Mouse (Mus musculus): ENCODE data around the gene Serbp1. TPM values are rescaled to one million over a fixed set of nuclear protein-coding genes. Genes with fewer than 3 reads are reported as not detected.
"Not testable (repeated sequence)": the region's sequence is repeated elsewhere in the genome, so short reads cannot be mapped to it uniquely, and the experiment has no call there.

Serbp1 gene
- total and polyA plus RNA-seq, 3 experiments, result 1,043 to 1,809 (median 1,049) TPM

DNA sequence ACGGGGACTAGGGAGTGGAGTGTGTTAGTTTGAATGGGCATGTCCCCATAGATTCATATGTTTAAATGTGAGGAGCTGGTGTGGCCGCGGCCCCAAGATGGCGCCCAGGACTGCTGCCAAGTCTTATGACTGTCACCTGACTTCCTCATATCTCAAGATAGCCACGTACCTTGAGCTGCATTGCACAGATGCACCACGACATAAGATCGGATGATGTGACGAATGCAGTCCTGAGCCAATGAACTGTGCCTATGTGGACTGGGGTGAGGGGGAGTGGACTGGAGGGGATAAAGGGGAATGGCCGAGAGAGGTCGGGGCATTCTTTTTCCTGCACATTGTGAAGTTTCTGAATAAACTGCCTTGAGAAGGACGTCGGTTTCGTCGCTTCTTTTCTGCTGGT lies 18.0 kb upstream of the Serbp1 start:
- H3K79me2 ChIP-seq (ENCODE audit: control insufficient read depth, insufficient read depth, low read length, poor library complexity); H3K27me3 ChIP-seq (ENCODE audit: control insufficient read depth in 1 of 2, insufficient read depth in 2 of 2, low read length in 2 of 2); H3K27ac ChIP-seq (ENCODE audit: control insufficient read depth, low read depth, low read length); H3K36me3 ChIP-seq (ENCODE audit: control insufficient read depth in 1 of 2, insufficient read depth in 2 of 2, low read length in 2 of 2); H3K4me3 ChIP-seq (ENCODE audit: control insufficient read depth in 1 of 2, insufficient read depth in 1 of 2, low read depth in 2 of 2, low read length in 2 of 2); H3K9me3 ChIP-seq (replicated peaks; ENCODE audit: insufficient read depth, low read length); DNase-seq (ENCODE audit: low read depth, low spot score); H3K9ac ChIP-seq (ENCODE audit: control insufficient read depth, low read depth, low read length, poor library complexity, severe bottlenecking); H3K4me1 ChIP-seq (ENCODE audit: control insufficient read depth in 1 of 2, insufficient read depth in 2 of 2, low read length in 2 of 2): not testable (repeated sequence)
- 0 out of 2 replicates have a peak, but pooled peaks have one; percentile 19 for TF ChIP-seq USF1 (IDR thresholded peaks at IDR 0.05; ENCODE audit: low read depth, low read length)

DNA sequence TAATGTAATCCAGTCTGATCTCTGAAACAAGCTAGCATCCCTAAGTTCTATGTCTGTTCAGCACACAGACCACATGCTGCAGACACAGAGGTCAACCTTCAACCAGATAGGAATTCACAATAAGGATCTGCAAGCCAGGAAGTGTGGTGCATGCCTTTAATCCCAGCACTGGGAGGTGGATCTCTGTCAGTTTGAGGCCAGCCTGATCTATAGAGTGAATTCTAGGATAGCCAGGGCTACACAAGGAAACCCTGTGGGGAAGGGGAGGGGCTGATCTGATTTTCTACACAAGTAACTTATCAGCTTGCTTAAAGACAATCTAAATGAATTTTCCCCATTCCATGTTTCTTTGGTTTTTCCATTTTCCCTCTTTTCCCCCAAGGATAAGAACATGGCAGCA lies 17.2 kb upstream of the Serbp1 start:
- no peak for DNase-seq (ENCODE audit: low read depth, low spot score)
- H3K36me3 ChIP-seq (ENCODE audit: control insufficient read depth in 1 of 2, insufficient read depth in 2 of 2, low read length in 2 of 2), result no peaks in the 10 kb centered on the region
- H3K9me3 ChIP-seq (replicated peaks; ENCODE audit: insufficient read depth, low read length), result no peaks in the 10 kb centered on the region
- no peak overlapping the region for H3K4me3 ChIP-seq (ENCODE audit: control insufficient read depth in 1 of 2, insufficient read depth in 1 of 2, low read depth in 2 of 2, low read length in 2 of 2)
- H3K9ac ChIP-seq (ENCODE audit: control insufficient read depth, low read depth, low read length, poor library complexity, severe bottlenecking), result no peak overlapping the region
- no peaks in the 10 kb centered on the region for H3K79me2 ChIP-seq (ENCODE audit: control insufficient read depth, insufficient read depth, low read length, poor library complexity)
- peaks cover 0 to 1% of the 10 kb centered on the region in 2 experiments; a peak in 3 of 4 replicates for H3K27me3 ChIP-seq (ENCODE audit: control insufficient read depth in 1 of 2, insufficient read depth in 2 of 2, low read length in 2 of 2)
- 0 out of 4 replicates have a peak, but pooled peaks cover 0 to 4% of the 10 kb centered on the region in 2 experiments for H3K4me1 ChIP-seq (ENCODE audit: control insufficient read depth in 1 of 2, insufficient read depth in 2 of 2, low read length in 2 of 2)
- no peak overlapping the region for H3K27ac ChIP-seq (ENCODE audit: control insufficient read depth, low read depth, low read length)
- TF ChIP-seq GABPA (IDR thresholded peaks at IDR 0.05; ENCODE audit: low read depth, low read length), result no peak
- no peak for TF ChIP-seq MEF2A (IDR thresholded peaks at IDR 0.05; ENCODE audit: extremely low read depth, insufficient replicate concordance, low read depth, low read length, poor library complexity, severe bottlenecking)
- TF ChIP-seq MAZ (IDR thresholded peaks at IDR 0.05; ENCODE audit: low read depth, low read length), result no peak
- TF ChIP-seq RAD21 (IDR thresholded peaks at IDR 0.05; ENCODE audit: low read depth, low read length), result no peak
- TF ChIP-seq ZKSCAN1 (IDR thresholded peaks at IDR 0.05; ENCODE audit: low read depth, low read length), result no peak
- TF ChIP-seq HCFC1 (IDR thresholded peaks at IDR 0.05; ENCODE audit: low read depth, low read length), result no peak
- no peak for TF ChIP-seq CHD1 (IDR thresholded peaks at IDR 0.05; ENCODE audit: low read depth, low read length)
- TF ChIP-seq NRF1 (IDR thresholded peaks at IDR 0.05; ENCODE audit: insufficient read depth, low read depth, low read length, poor library complexity, severe bottlenecking), result no peak
- TF ChIP-seq ZNF384 (IDR thresholded peaks at IDR 0.05; ENCODE audit: low read depth, low read length), result no peak
- no peak for TF ChIP-seq BHLHE40 (IDR thresholded peaks at IDR 0.05; ENCODE audit: borderline replicate concordance, low read depth, low read length)
- TF ChIP-seq E2F4 (IDR thresholded peaks at IDR 0.05; ENCODE audit: borderline replicate concordance, low read depth, low read length), result no peak
- no peak for TF ChIP-seq POLR2AphosphoS5 (IDR thresholded peaks at IDR 0.05; ENCODE audit: borderline replicate concordance, low read depth, low read length)
- TF ChIP-seq USF2 (IDR thresholded peaks at IDR 0.05; ENCODE audit: borderline replicate concordance in 1 of 2, insufficient read depth in 1 of 2, low read depth in 1 of 2, low read length in 2 of 2), result no peak
- TF ChIP-seq CTCF (IDR thresholded peaks at IDR 0.05 in 2 of 3, conservative IDR thresholded peaks at IDR 0.05 in 1 of 3; ENCODE audit: control insufficient read depth in 1 of 3, insufficient read depth in 1 of 3, low read depth in 2 of 3, low read length in 3 of 3, poor library complexity in 1 of 3, severe bottlenecking in 1 of 3), result no peak
- TF ChIP-seq USF1 (IDR thresholded peaks at IDR 0.05; ENCODE audit: low read depth, low read length), result no peak
- TF ChIP-seq MYB (IDR thresholded peaks at IDR 0.05; ENCODE audit: low read depth, low read length), result no peak
- TF ChIP-seq SMC3 (IDR thresholded peaks at IDR 0.05; ENCODE audit: low read depth, low read length), result no peak
- no peak for TF ChIP-seq NELFE (IDR thresholded peaks at IDR 0.05; ENCODE audit: low read depth, low read length)
- no peak for TF ChIP-seq POLR2A (IDR thresholded peaks at IDR 0.05; ENCODE audit: control insufficient read depth in 1 of 2, insufficient read depth in 1 of 2, low read depth in 1 of 2, low read length in 2 of 2, poor library complexity in 1 of 2)
- no peak for TF ChIP-seq GATA1 (IDR thresholded peaks at IDR 0.05; ENCODE audit: low read depth, low read length)

Measured in MEL (cell line).